In the genomic region with DNA sequence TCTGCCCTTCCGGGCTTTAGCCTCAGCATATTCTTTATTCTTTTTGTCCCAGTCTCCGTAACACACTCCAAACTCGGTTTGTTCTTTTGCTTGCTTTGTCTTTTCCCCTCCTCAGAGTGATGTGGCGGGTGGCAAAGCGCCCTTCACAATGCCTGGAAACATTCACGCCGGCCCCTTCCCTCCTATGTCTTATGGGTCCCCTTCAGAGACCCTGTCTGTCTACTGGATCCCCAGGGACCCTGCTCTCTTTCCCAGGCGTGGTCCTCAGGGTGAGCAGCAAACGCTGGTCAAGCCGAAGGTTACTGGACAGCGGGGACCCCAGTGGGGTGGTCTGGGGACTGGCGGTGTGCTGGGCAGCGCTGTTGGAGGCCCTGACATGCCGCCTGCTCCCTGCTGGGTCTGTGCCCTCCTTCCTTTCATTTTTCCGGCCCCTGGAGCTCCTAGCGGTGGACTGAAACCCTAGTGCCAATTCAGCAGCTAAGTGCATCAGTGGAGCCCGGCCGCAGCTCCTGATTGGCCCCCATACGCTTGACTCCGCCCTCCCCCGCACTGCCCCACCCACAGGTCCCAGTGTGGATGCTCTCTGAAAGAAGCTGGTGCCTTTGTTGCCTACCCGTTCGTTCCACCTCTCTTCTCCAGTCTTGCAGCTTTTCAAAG, we compare ENCODE assay signal across 9 mouse cellular contexts. TPM values are rescaled to one million over a fixed set of nuclear protein-coding genes. Genes with fewer than 3 reads are reported as not detected.
DNase-seq lines count a peak whose midpoint lies in the region; ATAC-seq and TF ChIP-seq lines count a peak whose summit lies in the region.
"Had no signal": no experiment of that assay in that cellular context is flagged by ENCODE, and none has a peak within 500 bp of the region (broad histone marks: within the 10 kb centered on the region; RNA-seq: fewer than 3 reads in every experiment).

No protein-coding gene starts in this region.

- no peaks in the 10 kb centered on the region for H3K9me3 ChIP-seq in forebrain, embryonic 16.5 days (ENCODE audit: control insufficient read depth, low read length)
- no peaks in the 10 kb centered on the region for H3K9me3 ChIP-seq in hindbrain, embryonic 11.5 days (ENCODE audit: control insufficient read depth, low read length)
- H3K9me3 ChIP-seq in lung, embryonic 14.5 days (ENCODE audit: low read depth, low read length), result no peaks in the 10 kb centered on the region

- H3K27ac ChIP-seq in forebrain, embryonic 16.5 days (ENCODE audit: low read length), result peak overlapping the region; percentile 88
- H3K27ac ChIP-seq in hindbrain, embryonic 11.5 days (ENCODE audit: low read depth, low read length), result peak overlapping the region; percentile 75
- no peak overlapping the region for H3K27ac ChIP-seq in lung, embryonic 14.5 days (ENCODE audit: low read depth)

- H3K27me3 ChIP-seq in forebrain, embryonic 16.5 days (replicated peaks; ENCODE audit: control insufficient read depth, insufficient read depth, low read length), result no peaks in the 10 kb centered on the region
- no peaks in the 10 kb centered on the region for H3K27me3 ChIP-seq in hindbrain, embryonic 11.5 days (ENCODE audit: control insufficient read depth, insufficient read depth, low read length)
- H3K27me3 ChIP-seq in lung, embryonic 14.5 days (ENCODE audit: insufficient read depth, low read length), result peaks cover 9% of the 10 kb centered on the region

- TF ChIP-seq CTCF in lung, embryonic 14.5 days (IDR thresholded peaks at IDR 0.05; ENCODE audit: low read depth), result peak; percentile 51

- H3K4me3 ChIP-seq in forebrain, embryonic 16.5 days (replicated peaks; ENCODE audit: low read length), result peak overlapping the region; percentile 59
- H3K4me3 ChIP-seq in hindbrain, embryonic 11.5 days (ENCODE audit: low read depth, low read length), result peak overlapping the region; percentile 31
- peak overlapping the region; percentile 22; the same call in 1 of the 2 replicates for H3K4me3 ChIP-seq in lung, embryonic 14.5 days (ENCODE audit: low read depth, low read length)

- H3K36me3 ChIP-seq in forebrain, embryonic 16.5 days (ENCODE audit: control insufficient read depth, insufficient read depth), result no peaks in the 10 kb centered on the region
- H3K36me3 ChIP-seq in hindbrain, embryonic 11.5 days (ENCODE audit: control insufficient read depth, insufficient read depth, low read length), result no peaks in the 10 kb centered on the region
- no peaks in the 10 kb centered on the region for H3K36me3 ChIP-seq in lung, embryonic 14.5 days (ENCODE audit: insufficient read depth)

- WGBS in forebrain, embryonic 16.5 days, result 2% methylated on average over 23 of the region's 23 CpGs
- 3% methylated on average over 23 of the region's 23 CpGs for WGBS in hindbrain, embryonic 11.5 days
- 5% methylated on average over 23 of the region's 23 CpGs for WGBS in lung, embryonic 14.5 days

- peak; percentile 99 for ATAC-seq in forebrain, embryonic 16.5 days
- ATAC-seq in hindbrain, embryonic 11.5 days (ENCODE audit: low FRiP score), result peak; percentile 93
- ATAC-seq in lung, embryonic 14.5 days (ENCODE audit: insufficient read depth), result peak; percentile 96

- H3K4me1 ChIP-seq in forebrain, embryonic 16.5 days (replicated peaks; ENCODE audit: control insufficient read depth, insufficient read depth, low read length), result peaks cover 14% of the 10 kb centered on the region
- H3K4me1 ChIP-seq in hindbrain, embryonic 11.5 days (replicated peaks; ENCODE audit: control insufficient read depth, insufficient read depth, low read length), result peaks cover 8% of the 10 kb centered on the region; the same call in 1 of the 2 replicates
- no peaks in the 10 kb centered on the region for H3K4me1 ChIP-seq in lung, embryonic 14.5 days (ENCODE audit: insufficient read depth)

- H3K4me2 ChIP-seq in forebrain, embryonic 16.5 days (ENCODE audit: low read length), result peak overlapping the region; percentile 90
- peak overlapping the region; percentile 75 for H3K4me2 ChIP-seq in hindbrain, embryonic 11.5 days (replicated peaks; ENCODE audit: low read depth, low read length)
- H3K4me2 ChIP-seq in lung, embryonic 14.5 days, result peak overlapping the region; percentile 57

- peak; percentile 25 for DNase-seq in NIH3T3 (ENCODE audit: low read depth)
- DNase-seq in cerebellum, adult 18-20 months, result peak; percentile 89 to 96
- peak; percentile 88 for DNase-seq in hindbrain, embryonic 11.5 days (ENCODE audit: low spot score)
- peak; percentile 77 to 78 for DNase-seq in layer of hippocampus, adult 8-10 months (ENCODE audit: low spot score in 2 of 2)
- peak; percentile 76 for DNase-seq in lung, embryonic 14.5 days
- DNase-seq in ovary, postnatal 14 days (ENCODE audit: low spot score), result peak; percentile 23
- DNase-seq in spleen, adult 12 weeks (ENCODE audit: low spot score), result no peak

- peak overlapping the region; percentile 80 for H3K9ac ChIP-seq in forebrain, embryonic 16.5 days (replicated peaks; ENCODE audit: low read depth, low read length)
- H3K9ac ChIP-seq in hindbrain, embryonic 11.5 days (ENCODE audit: low read depth, low read length), result peak overlapping the region; percentile 55
- no peak overlapping the region; the same call in 1 of the 2 replicates for H3K9ac ChIP-seq in lung, embryonic 14.5 days

RNA-seq across cellular contexts. Expression of gene Crhr1, which starts 25.1 kb away (rescaled TPM):
- polyA plus RNA-seq in forebrain, embryonic 16.5 days (2015; fragmentation: Nextera tagmentation; extraction: Ambion mirVana), result 5.2 and 6.3 TPM in 2 replicates
- polyA plus RNA-seq in hindbrain, embryonic 11.5 days (2014; fragmentation: Nextera tagmentation; extraction: Ambion mirVana), result 0.73 and 1.1 TPM in 2 replicates
- 10 to 100 TPM in 1 of 4 experiments, 1 to 10 TPM in 3; 7.1 to 10.0 (median 8.5) TPM for total RNA-seq in layer of hippocampus, adult 8-10 months (2022)
- not detected in 2 replicates for polyA plus RNA-seq in lung, embryonic 14.5 days (2014; fragmentation: Nextera tagmentation; extraction: Ambion mirVana)
- total RNA-seq: gastrocnemius, adult 8-10 months had no signal

RNA-seq across cellular contexts. Expression of gene Sppl2c, which starts 28.4 kb away (rescaled TPM):
- polyA plus RNA-seq in forebrain, embryonic 16.5 days (2015; fragmentation: Nextera tagmentation; extraction: Ambion mirVana), result not detected in 2 replicates
- polyA plus RNA-seq in hindbrain, embryonic 11.5 days (2014; fragmentation: Nextera tagmentation; extraction: Ambion mirVana), result not detected in 2 replicates
- not detected for total RNA-seq in layer of hippocampus, adult 8-10 months (2022)
- polyA plus RNA-seq in lung, embryonic 14.5 days (2014; fragmentation: Nextera tagmentation; extraction: Ambion mirVana), result not detected in 2 replicates
- total RNA-seq: gastrocnemius, adult 8-10 months had no signal
